Mouse (Mus musculus) embryo, embryonic 9.5 days (tissue): ENCODE results near the gene Aoc3.
"Not testable (repeated sequence)": the region's sequence is repeated elsewhere in the genome, so short reads cannot be mapped to it uniquely, and the experiment has no call there.

Source experiments
- DNase-seq: peaks from one replicate; pipeline ENCODE4 v3.0.0-alpha.2; 2017; ENCODE audit errors: extremely low spot score

Gene Aoc3

DNA sequence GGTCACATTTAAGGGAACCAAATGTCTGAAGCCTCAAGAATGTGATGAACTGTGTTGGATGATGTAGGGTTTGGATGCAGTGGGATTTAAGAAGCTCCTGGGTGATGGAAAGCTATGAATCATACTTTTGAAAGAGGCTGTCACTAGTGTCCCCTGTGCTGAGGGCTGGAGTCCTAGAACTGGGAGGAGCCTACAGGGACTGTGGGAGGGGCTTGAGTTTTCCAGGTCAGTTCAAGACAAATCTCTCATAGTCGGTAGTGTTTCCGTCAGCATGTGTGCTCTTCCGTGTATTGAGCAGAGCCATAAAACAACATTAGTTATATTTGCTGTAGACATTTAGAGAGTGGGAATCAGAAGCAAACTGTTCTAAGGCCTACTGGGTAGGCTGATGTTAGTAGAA, 3.1 kb upstream of the Aoc3 start:
- DNase-seq, result no peak

DNA sequence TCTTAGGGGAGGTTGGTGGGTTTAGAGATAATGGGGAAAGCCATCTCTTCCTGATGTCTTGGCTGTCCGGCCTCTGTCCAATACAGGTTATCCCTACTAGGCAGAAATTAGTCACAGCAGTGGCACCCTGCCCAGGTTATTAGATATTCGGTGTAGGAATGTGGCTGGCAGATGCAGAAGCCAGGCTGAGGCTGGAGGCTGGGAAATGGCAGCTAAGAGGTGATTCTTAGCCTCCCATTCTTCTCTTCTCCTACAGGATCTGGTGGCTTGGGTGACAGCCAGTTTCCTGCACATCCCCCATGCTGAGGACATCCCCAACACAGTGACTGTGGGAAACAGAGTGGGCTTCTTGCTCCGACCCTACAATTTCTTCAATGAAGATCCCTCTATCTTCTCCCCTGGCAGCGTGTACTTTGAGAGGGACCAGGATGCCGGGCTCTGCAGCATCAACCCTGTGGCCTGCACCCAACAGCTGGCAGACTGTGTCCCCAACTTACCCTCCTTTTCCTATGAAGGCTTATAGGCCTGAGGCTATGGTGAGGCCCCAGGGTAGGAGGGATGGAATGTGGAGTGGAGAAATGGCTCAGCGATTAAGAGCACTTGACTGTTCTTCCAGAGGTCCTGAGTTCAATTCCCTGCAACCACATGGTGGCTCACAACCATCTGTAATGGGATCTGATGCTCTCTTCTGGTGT, 1.3 kb upstream of the Aoc3 start:
- DNase-seq, result no peak

GRCm38 (mm10) chr11:101330961-101331360, 556 bp downstream of the Aoc3 start:
- not testable (repeated sequence) for DNase-seq

GRCm38 (mm10) chr11:101332537-101332936, 2.1 kb downstream of the Aoc3 start:
- DNase-seq, result no peak

DNA sequence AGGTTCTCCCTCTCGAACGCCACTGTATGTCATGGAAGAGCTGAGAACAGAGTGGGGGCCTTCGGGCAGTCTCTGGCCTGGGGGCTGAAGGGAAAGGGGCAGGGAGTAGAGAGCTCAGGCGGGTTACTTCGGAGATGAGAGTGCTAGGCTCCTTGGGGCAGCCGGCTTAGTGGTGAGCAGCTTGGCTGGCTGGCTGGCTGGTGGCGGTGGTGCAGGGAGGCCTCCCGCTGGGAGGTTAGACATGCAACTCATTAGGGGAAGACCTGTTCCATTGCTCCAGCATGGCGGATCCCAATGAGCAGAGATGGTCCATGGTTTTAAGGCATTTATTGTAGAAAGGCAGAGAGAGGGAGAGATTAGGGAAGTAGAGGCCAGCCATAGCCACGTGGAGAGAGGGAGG, 3.6 kb downstream of the Aoc3 start:
- no peak for DNase-seq

DNA sequence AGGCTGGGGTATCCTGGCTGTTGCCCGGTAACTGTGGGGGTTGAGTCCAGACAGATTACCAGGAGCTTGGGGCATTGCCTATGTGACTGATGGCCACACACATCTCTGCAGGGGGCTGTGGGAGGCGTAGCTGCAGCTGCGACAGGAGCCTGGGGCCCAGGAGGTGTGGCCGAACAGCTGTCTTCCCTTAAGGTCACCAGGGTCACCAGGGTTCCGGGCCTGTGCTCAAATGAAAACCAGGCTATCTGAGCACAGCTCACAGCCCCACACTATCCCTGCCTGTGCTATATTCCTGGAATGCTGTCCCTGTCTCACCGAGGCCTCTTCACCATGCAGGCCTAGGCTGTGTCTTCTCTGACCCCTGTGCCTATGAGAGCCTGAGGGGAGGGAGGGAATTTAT, 4.1 kb downstream of the Aoc3 start:
- peak; percentile 82 for DNase-seq

GRCm38 (mm10) chr11:101335685-101336084, 5.3 kb downstream of the Aoc3 start:
- DNase-seq, result no peak

DNA sequence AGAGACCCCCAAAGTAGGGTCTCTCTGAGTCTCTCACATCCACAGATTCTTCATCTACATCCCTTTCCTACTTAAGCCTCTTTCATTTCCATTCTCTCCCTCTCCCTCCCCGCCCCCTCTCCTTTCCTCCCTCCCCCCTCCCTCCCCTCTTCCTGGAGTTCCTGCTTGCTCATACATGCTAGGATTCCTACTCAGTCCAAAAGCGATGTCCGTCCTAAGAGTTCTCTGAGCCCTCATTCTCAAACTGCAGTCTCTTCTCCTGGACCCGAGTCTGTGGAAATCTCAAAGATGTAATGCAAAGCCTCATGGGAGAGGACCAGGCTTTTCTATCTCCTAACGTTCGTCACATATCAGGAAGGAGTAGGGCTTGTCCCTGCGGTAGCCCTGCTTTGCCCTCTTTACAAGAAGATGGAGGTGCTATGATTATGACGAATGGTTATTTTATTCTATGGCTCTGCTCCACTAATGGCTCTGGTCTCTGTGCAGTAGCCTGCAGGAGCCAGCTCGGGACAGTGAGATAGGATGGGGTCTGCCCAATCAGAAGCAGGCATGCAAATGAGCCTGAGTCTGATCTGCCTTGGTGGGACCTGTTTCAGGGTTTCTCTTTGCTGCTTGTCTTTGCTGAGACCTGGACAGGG, 7.8 kb downstream of the Aoc3 start:
- DNase-seq, result peak; percentile 71

DNA sequence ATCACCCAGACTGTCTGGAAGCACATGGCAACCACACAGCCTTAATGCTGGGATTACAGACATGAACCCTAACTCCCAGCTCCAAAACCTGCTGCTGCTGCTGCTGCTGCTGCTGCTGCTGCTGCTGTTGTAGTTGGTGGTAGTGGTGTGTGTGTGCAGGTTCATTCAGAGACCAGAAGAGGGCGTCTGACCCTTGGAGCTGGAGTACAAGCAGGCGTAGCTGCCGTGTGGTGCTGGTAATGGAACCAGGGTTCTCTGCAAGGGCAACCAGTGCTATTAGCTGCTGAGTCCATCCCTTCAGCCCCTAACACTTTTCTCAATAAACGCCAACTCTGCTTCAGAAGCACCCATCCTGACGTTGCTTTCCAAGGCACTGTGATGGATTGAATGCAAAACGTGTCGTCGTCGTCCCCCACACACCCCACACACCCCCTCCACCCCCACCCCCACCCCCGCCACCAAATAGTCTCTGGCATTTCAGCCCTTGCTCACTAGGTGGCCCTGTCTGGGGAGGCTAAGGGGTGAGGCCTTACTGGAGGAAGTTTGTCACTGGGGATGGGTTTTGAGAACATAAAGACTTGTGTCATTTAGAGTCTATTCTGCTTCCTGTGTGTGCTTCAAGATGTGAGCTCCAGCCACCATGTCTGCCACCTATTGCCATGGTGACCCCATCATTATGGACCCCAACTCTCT, 16.8 kb downstream of the Aoc3 start:
- no peak for DNase-seq

DNA sequence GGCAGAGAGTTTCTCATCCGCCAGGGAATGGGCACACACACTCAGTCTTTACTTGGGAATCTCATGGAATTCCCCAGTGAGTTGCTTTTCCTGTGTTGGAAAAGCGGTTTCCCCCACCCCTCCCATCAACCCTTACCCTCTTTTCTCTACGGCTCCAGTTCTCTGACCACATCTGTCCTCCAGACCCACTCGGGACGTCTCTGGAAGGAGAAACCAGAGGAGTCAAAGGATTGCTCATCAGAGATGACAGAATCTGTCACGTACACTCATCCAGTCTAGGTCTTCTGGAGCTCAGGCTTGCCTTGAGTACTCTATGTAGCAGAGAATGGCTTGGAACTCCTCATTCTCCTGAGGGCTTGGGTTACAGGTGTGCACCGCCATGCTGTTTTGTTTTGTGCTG, 18.4 kb downstream of the Aoc3 start:
- DNase-seq, result no peak

DNA sequence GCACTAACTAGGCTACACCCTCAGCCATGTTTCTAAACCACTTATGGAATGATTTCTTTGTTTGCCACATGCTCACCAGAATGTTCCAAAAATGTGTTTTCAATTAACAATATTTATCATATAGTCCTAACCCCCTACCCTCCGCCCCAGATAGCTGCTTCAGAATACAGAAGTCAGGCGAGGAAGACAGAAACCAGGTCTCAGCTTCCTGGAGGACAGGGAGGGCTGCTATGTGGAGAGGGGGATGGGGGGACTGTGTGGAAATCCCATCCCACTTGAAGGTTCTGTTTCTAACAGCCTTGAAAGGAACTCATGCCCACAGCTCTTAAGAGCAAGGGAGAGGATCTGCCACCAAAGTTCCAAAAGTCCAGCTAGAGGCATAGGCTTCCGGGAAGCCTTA, 18.8 kb downstream of the Aoc3 start:
- no peak for DNase-seq

DNA sequence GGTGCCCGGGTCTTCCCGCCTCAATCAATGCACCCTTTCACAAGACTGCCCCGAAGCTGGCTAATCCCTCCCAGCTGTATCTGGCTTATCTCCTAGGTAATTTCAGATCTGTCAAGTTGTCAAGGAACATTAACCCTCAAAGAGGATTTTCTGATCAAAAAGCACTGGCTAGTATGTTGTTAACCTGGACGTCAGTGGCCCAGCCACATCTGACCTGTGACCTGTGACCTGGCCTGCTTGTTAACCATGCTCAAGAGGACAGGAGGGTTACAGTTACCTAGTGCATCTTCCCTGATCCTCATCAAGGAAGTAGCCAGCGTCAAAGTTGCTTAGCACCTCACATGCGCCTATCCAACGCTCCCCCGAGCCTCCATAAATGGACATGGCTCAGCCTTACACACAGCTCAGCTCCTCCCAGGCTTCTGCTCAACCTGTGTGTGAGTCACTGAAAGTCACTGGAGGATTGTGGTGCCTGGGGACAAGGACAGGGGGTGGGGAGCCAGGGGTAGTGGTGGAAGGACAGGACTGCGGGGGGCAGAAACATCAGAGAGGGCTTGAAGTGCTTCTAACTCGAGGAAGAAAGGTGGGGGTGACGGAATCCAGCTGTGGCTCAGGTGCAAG, 20.8 kb downstream of the Aoc3 start:
- DNase-seq, result no peak

- DNase-seq, result no peak
Observed at GRCm38 (mm10) chr11:101351721-101352111, 21.3 kb downstream of the Aoc3 start.

GRCm38 (mm10) chr11:101353436-101353835, 23.0 kb downstream of the Aoc3 start:
- no peak for DNase-seq

- no peak for DNase-seq
Observed at GRCm38 (mm10) chr11:101354438-101355010, 24.1 kb downstream of the Aoc3 start.

GRCm38 (mm10) chr11:101355916-101356315, 25.5 kb downstream of the Aoc3 start:
- no peak for DNase-seq

- no peak for DNase-seq
Observed at GRCm38 (mm10) chr11:101357505-101358182, 27.2 kb downstream of the Aoc3 start.

DNA sequence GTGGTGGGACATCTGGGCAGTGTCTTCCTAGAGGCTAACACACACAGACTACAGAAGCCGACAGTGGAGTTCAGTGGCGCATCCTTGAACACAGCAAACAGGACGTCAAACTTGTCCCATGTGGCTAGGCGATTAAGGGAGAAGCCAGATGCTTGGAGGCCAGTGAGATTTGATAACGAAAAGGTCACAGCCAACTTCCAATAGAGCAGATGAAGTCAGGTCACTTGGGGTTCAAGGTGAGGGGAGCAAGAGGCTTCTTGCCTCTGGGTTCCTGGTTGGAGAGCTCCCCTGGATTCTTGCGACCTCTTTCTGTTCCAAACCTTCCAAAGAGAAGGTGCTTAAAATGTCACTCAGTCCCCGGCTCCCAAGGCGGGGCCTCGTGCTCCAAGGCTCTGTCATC, 29.4 kb downstream of the Aoc3 start:
- DNase-seq, result no peak

DNA sequence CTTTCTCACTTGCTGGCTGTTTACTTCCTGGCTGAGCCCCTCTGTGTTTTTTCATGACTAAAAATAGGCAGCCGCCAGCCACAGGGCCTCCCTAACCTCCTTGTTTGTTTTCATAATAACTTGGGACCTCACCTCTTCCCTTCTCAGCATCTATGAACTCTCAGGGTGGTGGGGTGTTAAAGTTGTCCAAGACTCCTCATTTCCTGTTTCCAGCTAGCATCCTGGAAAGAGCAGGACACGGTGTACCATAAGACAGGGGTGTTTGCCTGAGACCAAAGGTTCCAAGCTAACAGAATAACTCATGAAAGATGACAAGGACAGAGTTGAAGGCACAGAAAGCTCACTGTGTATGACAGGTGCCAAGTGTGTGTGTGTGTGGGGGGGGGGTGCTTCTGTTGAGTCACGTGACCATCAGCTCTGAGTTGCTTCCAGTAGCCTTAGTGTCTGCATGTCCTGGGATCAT, 30.3 kb downstream of the Aoc3 start:
- DNase-seq, result no peak

- no peak for DNase-seq
Observed at GRCm38 (mm10) chr11:101364531-101364931, 34.1 kb downstream of the Aoc3 start.

GRCm38 (mm10) chr11:101367326-101367935, 37.0 kb downstream of the Aoc3 start, which contains the start of gene G6pc:
G6pc (plus strand) TSS chr11:101367561.
- DNase-seq, result no peak
